Mouse (Mus musculus) megakaryocyte, embryonic 14.5 days (primary cell): ENCODE measurements around the gene Tmod3.

Experiments used
- FLI1 ChIP-seq: IDR thresholded peaks from 2 replicates; pipeline ENCODE4 v1.6.1; 2012; ENCODE audit warnings: low read length, inconsistent platforms, mixed read lengths
- GATA1 ChIP-seq: IDR thresholded peaks from 3 replicates; pipeline ENCODE4 v1.6.1; 2012; ENCODE audit warnings: mixed read lengths, low read length, inconsistent platforms, borderline replicate concordance

DNA sequence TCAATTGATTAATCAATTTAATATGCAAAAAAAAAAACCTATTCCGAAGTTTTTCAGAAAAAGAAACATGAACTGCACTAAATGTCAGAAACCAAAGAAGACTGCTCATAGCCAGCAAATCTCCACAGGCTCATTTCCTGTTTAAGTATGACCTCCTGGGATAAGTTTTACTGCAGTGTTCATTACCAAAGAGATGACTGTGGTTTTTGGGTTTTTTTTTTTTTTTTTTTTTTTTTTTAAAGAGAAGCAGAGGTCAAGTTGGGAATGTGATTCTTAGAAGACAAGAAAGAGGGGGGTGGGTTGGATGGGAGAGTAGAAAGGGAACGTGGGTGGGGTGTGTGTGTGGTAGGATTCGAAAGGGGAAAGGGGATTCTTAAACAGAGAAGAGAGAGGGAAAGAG is 1.1 kb downstream of the Tmod3 start:
- TF ChIP-seq GATA1 (no peak), FLI1 (no peak)
